Mouse (Mus musculus): ENCODE data around the gene G3bp2. TPM values are rescaled to one million over a fixed set of nuclear protein-coding genes. Genes with fewer than 3 reads are reported as not detected.
"Not testable (repeated sequence)": the region's sequence is repeated elsewhere in the genome, so short reads cannot be mapped to it uniquely, and the experiment has no call there.

Gene G3bp2
- polyA plus RNA-seq (2015; fragmentation: Nextera tagmentation; extraction: Ambion mirVana), result 333 and 334 TPM in 2 replicates

- peak; percentile 99 for ATAC-seq
- peak within 1 kb of the TSS; percentile 99 for H3K27ac ChIP-seq (ENCODE audit: low read depth, low read length)
- no peaks in the 10 kb centered on the region for H3K9me3 ChIP-seq (ENCODE audit: control insufficient read depth, low read length)
- no peaks in the 10 kb centered on the region for H3K36me3 ChIP-seq (ENCODE audit: control insufficient read depth, insufficient read depth, low read length)
- H3K4me2 ChIP-seq (ENCODE audit: low read length), result peak within 1 kb of the TSS; percentile 64
- WGBS, result under 1% methylated on average over 64 of the region's 65 CpGs
- H3K27me3 ChIP-seq (replicated peaks; ENCODE audit: control insufficient read depth, insufficient read depth, low read length), result no peaks in the 10 kb centered on the region
- H3K4me1 ChIP-seq (ENCODE audit: control insufficient read depth, insufficient read depth, low read depth, low read length), result peaks cover 30% of the 10 kb centered on the region
- H3K4me3 ChIP-seq (ENCODE audit: low read length), result peak within 1 kb of the TSS; percentile 98
- H3K9ac ChIP-seq (ENCODE audit: low read depth, low read length), result peak within 1 kb of the TSS; percentile 95
Measured at GRCm38 (mm10) chr5:92083417-92084038, at the start of gene G3bp2. Gene G3bp2, minus strand, starts transcription at chr5:92083719.

GRCm38 (mm10) chr5:92133006-92133405 is 49.5 kb upstream of the G3bp2 start:
- H3K27ac ChIP-seq (ENCODE audit: low read depth, low read length); H3K4me2 ChIP-seq (ENCODE audit: low read length); H3K9ac ChIP-seq (ENCODE audit: low read depth, low read length); H3K27me3 ChIP-seq (replicated peaks; ENCODE audit: control insufficient read depth, insufficient read depth, low read length); H3K36me3 ChIP-seq (ENCODE audit: control insufficient read depth, insufficient read depth, low read length); H3K4me3 ChIP-seq (ENCODE audit: low read length); H3K9me3 ChIP-seq (ENCODE audit: control insufficient read depth, low read length); H3K4me1 ChIP-seq (ENCODE audit: control insufficient read depth, insufficient read depth, low read depth, low read length); ATAC-seq: not testable (repeated sequence)
- 72% methylated on average over 4 of the region's 4 CpGs for WGBS

- Histone ChIP-seq H3K27me3 (replicated peaks; ENCODE audit: control insufficient read depth, insufficient read depth, low read length) (no peaks in the 10 kb centered on the region), H3K36me3 (ENCODE audit: control insufficient read depth, insufficient read depth, low read length) (no peaks in the 10 kb centered on the region; the same call in 1 of the 2 replicates), H3K27ac (ENCODE audit: low read depth, low read length) (no peak overlapping the region), H3K4me2 (ENCODE audit: low read length) (no peak overlapping the region), H3K9ac (ENCODE audit: low read depth, low read length) (no peak overlapping the region), H3K4me1 (ENCODE audit: control insufficient read depth, insufficient read depth, low read depth, low read length) (peaks cover 8% of the 10 kb centered on the region), H3K9me3 (ENCODE audit: control insufficient read depth, low read length) (no peaks in the 10 kb centered on the region), H3K4me3 (ENCODE audit: low read length) (no peak overlapping the region)
- 92% methylated on average over 4 of the region's 4 CpGs for WGBS
- ATAC-seq, result no peak
Measured at GRCm38 (mm10) chr5:92132127-92132526, 48.6 kb upstream of the G3bp2 start.

GRCm38 (mm10) chr5:92130040-92130682 is 46.6 kb upstream of the G3bp2 start:
- no peak for ATAC-seq

GRCm38 (mm10) chr5:92129321-92129768 is 45.8 kb upstream of the G3bp2 start:
- peaks cover 3% of the 10 kb centered on the region for H3K36me3 ChIP-seq (ENCODE audit: control insufficient read depth, insufficient read depth, low read length)
- no peak overlapping the region for H3K9ac ChIP-seq (ENCODE audit: low read depth, low read length)
- no peak for ATAC-seq
- H3K27me3 ChIP-seq (replicated peaks; ENCODE audit: control insufficient read depth, insufficient read depth, low read length), result no peaks in the 10 kb centered on the region
- H3K9me3 ChIP-seq (ENCODE audit: control insufficient read depth, low read length), result no peaks in the 10 kb centered on the region
- no peak overlapping the region for H3K27ac ChIP-seq (ENCODE audit: low read depth, low read length)
- WGBS, result 71% methylated on average over 1 of the region's 1 CpGs
- no peaks in the 10 kb centered on the region; the same call in 1 of the 2 replicates for H3K4me1 ChIP-seq (ENCODE audit: control insufficient read depth, insufficient read depth, low read depth, low read length)
- H3K4me3 ChIP-seq (ENCODE audit: low read length), result no peak overlapping the region
- no peak overlapping the region for H3K4me2 ChIP-seq (ENCODE audit: low read length)

More at GRCm38 (mm10) chr5:92130040-92130682, 46.6 kb upstream of the G3bp2 start:
- H3K4me1 ChIP-seq (ENCODE audit: control insufficient read depth, insufficient read depth, low read depth, low read length), result no peaks in the 10 kb centered on the region; the same call in 1 of the 2 replicates
- H3K27me3 ChIP-seq (replicated peaks; ENCODE audit: control insufficient read depth, insufficient read depth, low read length), result no peaks in the 10 kb centered on the region
- H3K4me3 ChIP-seq (ENCODE audit: low read length), result no peak overlapping the region
- H3K9me3 ChIP-seq (ENCODE audit: control insufficient read depth, low read length), result no peaks in the 10 kb centered on the region
- 90% methylated on average over 6 of the region's 6 CpGs for WGBS
- H3K27ac ChIP-seq (ENCODE audit: low read depth, low read length), result no peak overlapping the region
- no peaks in the 10 kb centered on the region; the same call in 1 of the 2 replicates for H3K36me3 ChIP-seq (ENCODE audit: control insufficient read depth, insufficient read depth, low read length)
- H3K9ac ChIP-seq (ENCODE audit: low read depth, low read length), result no peak overlapping the region
- H3K4me2 ChIP-seq (ENCODE audit: low read length), result no peak overlapping the region

- Histone ChIP-seq H3K4me2 (ENCODE audit: low read length) (0 out of 2 replicates have a peak overlapping the region, but pooled peaks have one; percentile 15), H3K9ac (ENCODE audit: low read depth, low read length) (no peak overlapping the region), H3K4me1 (ENCODE audit: control insufficient read depth, insufficient read depth, low read depth, low read length) (no peaks in the 10 kb centered on the region; the same call in 1 of the 2 replicates), H3K9me3 (ENCODE audit: control insufficient read depth, low read length) (no peaks in the 10 kb centered on the region), H3K27ac (ENCODE audit: low read depth, low read length) (no peak overlapping the region), H3K4me3 (ENCODE audit: low read length) (no peak overlapping the region), H3K36me3 (ENCODE audit: control insufficient read depth, insufficient read depth, low read length) (peaks cover 3% of the 10 kb centered on the region), H3K27me3 (replicated peaks; ENCODE audit: control insufficient read depth, insufficient read depth, low read length) (no peaks in the 10 kb centered on the region)
- 13% methylated on average over 8 of the region's 8 CpGs for WGBS
- ATAC-seq, result 0 out of 2 replicates have a peak, but pooled peaks have one; percentile 44
Measured at GRCm38 (mm10) chr5:92128570-92128969, 45.1 kb upstream of the G3bp2 start.

- no peaks in the 10 kb centered on the region for H3K27me3 ChIP-seq (replicated peaks; ENCODE audit: control insufficient read depth, insufficient read depth, low read length)
- WGBS, result 90% methylated on average over 10 of the region's 10 CpGs
- no peak overlapping the region for H3K4me3 ChIP-seq (ENCODE audit: low read length)
- H3K36me3 ChIP-seq (ENCODE audit: control insufficient read depth, insufficient read depth, low read length), result peaks cover 3% of the 10 kb centered on the region; the same call in 1 of the 2 replicates
- no peak overlapping the region for H3K27ac ChIP-seq (ENCODE audit: low read depth, low read length)
- no peak for ATAC-seq
- no peaks in the 10 kb centered on the region; the same call in 1 of the 2 replicates for H3K4me1 ChIP-seq (ENCODE audit: control insufficient read depth, insufficient read depth, low read depth, low read length)
- H3K4me2 ChIP-seq (ENCODE audit: low read length), result no peak overlapping the region
- H3K9me3 ChIP-seq (ENCODE audit: control insufficient read depth, low read length), result no peaks in the 10 kb centered on the region
- no peak overlapping the region for H3K9ac ChIP-seq (ENCODE audit: low read depth, low read length)
Measured at GRCm38 (mm10) chr5:92127751-92128150, 44.2 kb upstream of the G3bp2 start.

GRCm38 (mm10) chr5:92127141-92127625 is 43.7 kb upstream of the G3bp2 start:
- H3K9ac ChIP-seq (ENCODE audit: low read depth, low read length), result no peak overlapping the region
- H3K27ac ChIP-seq (ENCODE audit: low read depth, low read length), result no peak overlapping the region
- H3K4me3 ChIP-seq (ENCODE audit: low read length), result no peak overlapping the region
- H3K9me3 ChIP-seq (ENCODE audit: control insufficient read depth, low read length), result no peaks in the 10 kb centered on the region
- no peak for ATAC-seq
- H3K27me3 ChIP-seq (replicated peaks; ENCODE audit: control insufficient read depth, insufficient read depth, low read length), result no peaks in the 10 kb centered on the region
- 71% methylated on average over 9 of the region's 9 CpGs for WGBS
- H3K36me3 ChIP-seq (ENCODE audit: control insufficient read depth, insufficient read depth, low read length), result peaks cover 3% of the 10 kb centered on the region; the same call in 1 of the 2 replicates
- H3K4me2 ChIP-seq (ENCODE audit: low read length), result no peak overlapping the region
- no peaks in the 10 kb centered on the region; the same call in 1 of the 2 replicates for H3K4me1 ChIP-seq (ENCODE audit: control insufficient read depth, insufficient read depth, low read depth, low read length)

- H3K9ac ChIP-seq (ENCODE audit: low read depth, low read length), result no peak overlapping the region
- no peaks in the 10 kb centered on the region for H3K27me3 ChIP-seq (replicated peaks; ENCODE audit: control insufficient read depth, insufficient read depth, low read length)
- H3K4me1 ChIP-seq (ENCODE audit: control insufficient read depth, insufficient read depth, low read depth, low read length), result no peaks in the 10 kb centered on the region; the same call in 1 of the 2 replicates
- 82% methylated on average over 3 of the region's 3 CpGs for WGBS
- no peak overlapping the region for H3K4me3 ChIP-seq (ENCODE audit: low read length)
- H3K9me3 ChIP-seq (ENCODE audit: control insufficient read depth, low read length), result no peaks in the 10 kb centered on the region
- H3K27ac ChIP-seq (ENCODE audit: low read depth, low read length), result no peak overlapping the region
- no peak for ATAC-seq
- no peak overlapping the region for H3K4me2 ChIP-seq (ENCODE audit: low read length)
- H3K36me3 ChIP-seq (ENCODE audit: control insufficient read depth, insufficient read depth, low read length), result peaks cover 3% of the 10 kb centered on the region; the same call in 1 of the 2 replicates
Measured at GRCm38 (mm10) chr5:92125446-92125845, 41.9 kb upstream of the G3bp2 start.

Measured in hindbrain, embryonic 16.5 days (tissue).